Mouse (Mus musculus) C2C12 (cell line): ENCODE data around the gene Tmem151a. TPM values are rescaled to one million over a fixed set of nuclear protein-coding genes. Genes with fewer than 3 reads are reported as not detected.

ENCODE experiments used
- H3K27me3 ChIP-seq: one replicate; pipeline ENCODE4 v1.6.1; 2011; ENCODE audit not compliant: control insufficient read depth, insufficient read depth, insufficient read length
- H3K36me3 ChIP-seq: one replicate; pipeline ENCODE4 v1.6.1; 2011; ENCODE audit not compliant: control insufficient read depth, insufficient read depth
- H3K4me3 ChIP-seq: one replicate; pipeline ENCODE4 v1.5.1; 2011; ENCODE audit warnings: mild to moderate bottlenecking, control low read depth; ENCODE audit not compliant: poor library complexity, insufficient read depth, severe bottlenecking
- H3K79me2 ChIP-seq: one replicate; pipeline ENCODE4 v1.6.1; 2011; ENCODE audit not compliant: control insufficient read depth, insufficient read depth
- H3K79me3 ChIP-seq: one replicate; pipeline ENCODE4 v1.6.1; 2011; ENCODE audit warnings: low read depth, control low read depth
- H3ac ChIP-seq: one replicate; pipeline ENCODE3; 2011; ENCODE audit warnings: low read depth; ENCODE audit not compliant: control insufficient read depth, insufficient read length
- CEBPB ChIP-seq: IDR thresholded peaks from one replicate; pipeline ENCODE4 v1.6.1; 2011; ENCODE audit warnings: low read depth, mild to moderate bottlenecking, control low read depth, moderate library complexity
- CTCF ChIP-seq: IDR thresholded peaks from one replicate; pipeline ENCODE4 v1.5.1; 2011; ENCODE audit not compliant: control insufficient read depth, insufficient read depth, insufficient read length
- FOSL1 ChIP-seq: IDR thresholded peaks from one replicate; pipeline ENCODE4 v1.8.0; 2011; ENCODE audit warnings: mild to moderate bottlenecking, low read length; ENCODE audit not compliant: poor library complexity, insufficient read depth, severe bottlenecking
- MAX ChIP-seq: IDR thresholded peaks from one replicate; pipeline ENCODE4 v1.6.1; 2011; ENCODE audit warnings: mild to moderate bottlenecking, control low read depth
- MYOD1 ChIP-seq: IDR thresholded peaks from one replicate; pipeline ENCODE4 v1.6.1; 2011; ENCODE audit warnings: low read depth; ENCODE audit not compliant: control insufficient read depth, insufficient read length
- MYOG ChIP-seq: IDR thresholded peaks from one replicate; pipeline ENCODE4 v1.6.1; 2011; ENCODE audit not compliant: control insufficient read depth, insufficient read length; ENCODE audit errors: extremely low read depth
- USF1 ChIP-seq: IDR thresholded peaks from one replicate; pipeline ENCODE4 v1.6.1; 2011; ENCODE audit warnings: low read depth, mild to moderate bottlenecking, control low read depth, moderate library complexity
- polyA plus RNA-seq: library from polyadenylated mRNA; unstranded; fragments of >200 nt; fragmentation: generic; extraction: Trizol; gene quantifications from one replicate; pipeline ENCODE4 v1.2.1, GENCODE M21; 2012; ENCODE audit warnings: missing spikeins

Gene Tmem151a
- polyA plus RNA-seq, 1 experiment: 4.6 TPM

- Histone ChIP-seq H3K27me3 (peaks cover under 1% of the 10 kb centered on the region), H3K4me3 (peak within 1 kb of the TSS; percentile 72), H3K36me3 (no peaks in the 10 kb centered on the region), H3K79me3 (no peaks in the 10 kb centered on the region), H3ac (peak within 1 kb of the TSS; percentile 89), H3K79me2 (peaks cover 10% of the 10 kb centered on the region)
- TF ChIP-seq MAX (no peak), USF1 (no peak), MYOD1 (no peak), CEBPB (no peak), FOSL1 (no peak), MYOG (no peak), CTCF (no peak)
Observed at GRCm38 (mm10) chr19:5118384-5118698, 33.0 kb upstream of the Tmem151a start, which contains the start of gene Klc2. Gene Klc2, minus strand, starts transcription at chr19:5118560.

GRCm38 (mm10) chr19:5117494-5118383 lies 32.4 kb upstream of the Tmem151a start:
- H3K27me3 ChIP-seq: no peaks in the 10 kb centered on the region
- TF ChIP-seq MYOD1: no peak
- peak; percentile 66 for TF ChIP-seq MAX
- TF ChIP-seq USF1: no peak
- TF ChIP-seq CTCF: peak; percentile 97
- no peaks in the 10 kb centered on the region for H3K79me3 ChIP-seq
- peaks cover 3% of the 10 kb centered on the region for H3K36me3 ChIP-seq
- peak overlapping the region; percentile 89 for H3ac ChIP-seq
- H3K79me2 ChIP-seq: peaks cover 10% of the 10 kb centered on the region
- H3K4me3 ChIP-seq: peak overlapping the region; percentile 72

GRCm38 (mm10) chr19:5113783-5114182 lies 28.5 kb upstream of the Tmem151a start:
- TF ChIP-seq CEBPB (no peak), MYOD1 (no peak), FOSL1 (no peak), CTCF (no peak), MAX (no peak), MYOG (no peak), USF1 (no peak)
- H3K79me2 ChIP-seq: peaks cover 10% of the 10 kb centered on the region
- H3K36me3 ChIP-seq: peaks cover 33% of the 10 kb centered on the region
- H3K79me3 ChIP-seq: no peaks in the 10 kb centered on the region
- H3K27me3 ChIP-seq: no peaks in the 10 kb centered on the region
- H3ac ChIP-seq: no peak overlapping the region
- H3K4me3 ChIP-seq: no peak overlapping the region

GRCm38 (mm10) chr19:5109659-5110453 lies 24.5 kb upstream of the Tmem151a start:
- H3ac ChIP-seq: no peak overlapping the region

GRCm38 (mm10) chr19:5108702-5109101 lies 23.4 kb upstream of the Tmem151a start:
- no peak for TF ChIP-seq MAX
- TF ChIP-seq CEBPB: no peak
- TF ChIP-seq CTCF: no peak
- no peak for TF ChIP-seq MYOG
- TF ChIP-seq USF1: no peak
- no peak for TF ChIP-seq MYOD1
- Histone ChIP-seq H3ac (no peak overlapping the region), H3K36me3 (peaks cover 48% of the 10 kb centered on the region), H3K79me3 (peaks cover 13% of the 10 kb centered on the region), H3K79me2 (peaks cover 23% of the 10 kb centered on the region), H3K4me3 (no peak overlapping the region), H3K27me3 (no peaks in the 10 kb centered on the region)

More at GRCm38 (mm10) chr19:5109659-5110453, 24.5 kb upstream of the Tmem151a start:
- H3K36me3 ChIP-seq: peaks cover 37% of the 10 kb centered on the region
- no peak overlapping the region for H3K4me3 ChIP-seq
- no peaks in the 10 kb centered on the region for H3K27me3 ChIP-seq
- no peak for TF ChIP-seq MYOD1
- no peak for TF ChIP-seq MAX
- no peak for TF ChIP-seq FOSL1
- no peak for TF ChIP-seq USF1
- no peak for TF ChIP-seq CEBPB
- no peak for TF ChIP-seq CTCF
- no peak for TF ChIP-seq MYOG
- H3K79me2 ChIP-seq: peaks cover 19% of the 10 kb centered on the region
- H3K79me3 ChIP-seq: peaks cover 10% of the 10 kb centered on the region

- H3K79me3 ChIP-seq: peaks cover 13% of the 10 kb centered on the region
- TF ChIP-seq CTCF: no peak
- no peak for TF ChIP-seq FOSL1
- no peak for TF ChIP-seq MYOD1
- TF ChIP-seq CEBPB: no peak
- no peak overlapping the region for H3ac ChIP-seq
- H3K79me2 ChIP-seq: peaks cover 23% of the 10 kb centered on the region
- H3K27me3 ChIP-seq: no peaks in the 10 kb centered on the region
- H3K36me3 ChIP-seq: peaks cover 53% of the 10 kb centered on the region
- no peak overlapping the region for H3K4me3 ChIP-seq
Observed at GRCm38 (mm10) chr19:5108271-5108575, 22.9 kb upstream of the Tmem151a start.
